Mouse (Mus musculus) testis, adult 2 months (tissue): Measurements from ENCODE around the gene Eif4g1. TPM values are rescaled to one million over a fixed set of nuclear protein-coding genes. Genes with fewer than 3 reads are reported as not detected.

Experiments used
- H3K27ac ChIP-seq: fragments of 200-500 bp; 2 replicates; pipeline ENCODE4 v1.5.1; 2012; ENCODE audit warnings: low read depth, low read length; ENCODE audit not compliant: control insufficient read depth, insufficient read depth
- H3K27me3 ChIP-seq: fragments of 200-500 bp; 2 replicates; pipeline ENCODE4 v1.6.1; 2012; ENCODE audit warnings: mild to moderate bottlenecking, low read length, moderate library complexity; ENCODE audit not compliant: control insufficient read depth, insufficient read depth
- H3K36me3 ChIP-seq: fragments of 200-500 bp; 2 replicates; pipeline ENCODE4 v1.6.1; 2012; ENCODE audit warnings: mild to moderate bottlenecking, low read length; ENCODE audit not compliant: control insufficient read depth, insufficient read depth
- H3K4me1 ChIP-seq: fragments of 200-500 bp; 2 replicates; pipeline ENCODE4 v1.6.1; 2012; ENCODE audit warnings: low read length; ENCODE audit not compliant: control insufficient read depth, insufficient read depth
- H3K4me3 ChIP-seq: fragments of 200-500 bp; 2 replicates; pipeline ENCODE4 v1.5.1; 2012; ENCODE audit warnings: low read depth, mild to moderate bottlenecking, low read length, moderate library complexity, mixed read lengths; ENCODE audit not compliant: control insufficient read depth
- CTCF ChIP-seq: fragments of 200-500 bp; IDR thresholded peaks from 2 replicates; pipeline ENCODE4 v1.5.1; 2012; ENCODE audit warnings: low read depth, mild to moderate bottlenecking, inconsistent platforms, low read length, moderate library complexity; ENCODE audit not compliant: control insufficient read depth, insufficient read depth, insufficient replicate concordance
- POLR2A ChIP-seq: fragments of 200-500 bp; IDR thresholded peaks from 2 replicates; pipeline ENCODE4 v1.6.1; 2012; ENCODE audit warnings: low read depth, mild to moderate bottlenecking, inconsistent platforms, low read length, moderate library complexity; ENCODE audit not compliant: control insufficient read depth
- polyA plus RNA-seq: library from polyadenylated mRNA; depleted of rRNA; stranded (reverse); fragments of >200 nt; gene quantifications from 2 replicates; pipeline ENCODE4 v1.2.3, GENCODE M21; 2012

The Eif4g1 gene
- polyA plus RNA-seq, 1 experiment: 251 TPM

DNA sequence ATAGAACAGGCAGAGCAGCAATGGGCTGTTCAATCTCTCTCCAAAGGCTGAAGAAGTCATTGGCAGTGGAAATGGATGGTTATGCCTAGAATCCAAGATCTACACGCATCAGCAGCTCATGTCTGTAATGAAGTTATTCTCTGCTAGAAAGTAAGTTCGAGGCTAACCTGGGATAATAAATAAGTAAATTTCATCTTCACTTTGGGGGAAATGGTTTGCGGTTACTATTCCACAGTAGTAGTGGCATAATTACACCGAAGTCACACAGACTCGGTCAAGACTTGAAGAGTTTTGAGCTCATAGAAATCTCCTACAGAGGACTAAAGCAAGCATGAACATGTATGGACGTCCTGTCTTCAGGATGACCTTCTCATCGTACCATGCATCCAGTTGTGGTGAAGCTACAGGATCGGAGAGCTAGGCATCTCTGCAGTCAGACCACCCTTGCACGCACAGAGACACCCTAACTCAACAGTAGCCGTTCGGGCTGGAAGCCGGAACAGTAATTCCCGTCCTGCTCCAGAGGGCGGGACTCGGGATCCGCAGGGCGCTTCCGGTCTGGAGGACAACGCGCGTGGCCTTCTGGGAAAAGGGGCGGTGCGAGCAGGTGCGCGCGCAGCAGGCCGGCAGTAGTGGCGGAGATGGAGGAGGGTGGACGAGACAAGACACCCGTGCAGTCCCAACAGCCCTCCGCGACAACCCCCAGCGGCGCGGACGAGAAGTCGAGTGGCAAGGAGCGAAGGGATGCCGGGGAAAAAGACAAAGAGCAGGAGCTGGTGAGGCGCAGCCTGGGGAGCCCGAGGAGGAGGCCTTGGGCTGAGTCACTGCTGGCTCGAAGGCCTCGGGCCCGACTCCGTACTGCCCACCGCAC is 16.8 kb upstream of the Eif4g1 start, which contains the start of gene Psmd2:
Gene Psmd2, plus strand, starts transcription at position 577 of the 871 bp plus-strand sequence.
- H3K4me1 ChIP-seq: no peaks in the 10 kb centered on the region; the same call in 1 of the 2 replicates
- H3K36me3 ChIP-seq: no peaks in the 10 kb centered on the region; the same call in none of the 2 replicates
- H3K27me3 ChIP-seq: no peaks in the 10 kb centered on the region
- TF ChIP-seq POLR2A (peak; percentile 98), CTCF (no peak)
- H3K27ac ChIP-seq: peak within 1 kb of the TSS; percentile 90
- H3K4me3 ChIP-seq: peak within 1 kb of the TSS; percentile 94

DNA sequence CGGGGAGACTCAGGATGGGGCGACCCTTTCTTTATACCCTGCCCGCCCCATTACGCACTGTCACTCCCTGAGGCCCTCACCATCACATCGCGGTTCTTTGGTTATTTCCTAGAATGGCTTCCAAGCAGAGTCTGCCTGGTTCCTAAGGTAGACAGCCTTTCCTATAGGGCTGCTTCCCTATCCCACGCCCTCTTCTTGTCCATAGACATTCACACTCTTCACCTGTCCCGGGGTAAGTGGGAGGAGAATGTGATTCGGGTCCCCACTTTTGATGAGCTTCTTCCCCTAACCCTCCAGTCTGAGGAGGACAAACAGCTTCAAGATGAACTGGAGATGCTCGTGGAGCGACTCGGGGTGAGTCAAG is 16.2 kb upstream of the Eif4g1 start:
- no peaks in the 10 kb centered on the region; the same call in none of the 2 replicates for H3K36me3 ChIP-seq
- H3K27me3 ChIP-seq: no peaks in the 10 kb centered on the region
- no peaks in the 10 kb centered on the region; the same call in 1 of the 2 replicates for H3K4me1 ChIP-seq
- H3K27ac ChIP-seq: peak overlapping the region; percentile 74
- peak overlapping the region; percentile 94 for H3K4me3 ChIP-seq
- TF ChIP-seq CTCF (no peak), POLR2A (no peak)

DNA sequence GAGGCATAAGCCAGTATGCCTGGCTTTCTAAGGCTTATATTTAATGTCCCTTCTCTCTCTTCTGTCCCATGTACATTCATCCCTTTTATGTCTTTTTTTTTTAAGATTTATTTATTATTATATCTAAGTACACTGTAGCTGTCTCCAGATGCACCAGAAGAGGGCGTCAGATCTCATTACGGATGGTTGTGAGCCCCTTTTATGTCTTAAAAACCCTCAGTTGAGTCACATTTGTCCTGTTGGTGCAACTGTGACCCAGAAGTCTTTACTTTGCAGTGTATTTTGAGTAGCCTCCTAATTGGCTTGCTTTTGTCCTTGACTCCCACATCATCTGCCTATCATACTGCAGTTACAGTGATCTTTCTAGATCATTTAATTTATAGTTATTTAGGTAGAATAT is 14.8 kb upstream of the Eif4g1 start:
- Histone ChIP-seq H3K27me3 (no peaks in the 10 kb centered on the region), H3K4me1 (no peaks in the 10 kb centered on the region; the same call in 1 of the 2 replicates), H3K27ac (no peak overlapping the region), H3K4me3 (no peak overlapping the region), H3K36me3 (peaks cover 2% of the 10 kb centered on the region)
- TF ChIP-seq CTCF: no peak
- no peak for TF ChIP-seq POLR2A

DNA sequence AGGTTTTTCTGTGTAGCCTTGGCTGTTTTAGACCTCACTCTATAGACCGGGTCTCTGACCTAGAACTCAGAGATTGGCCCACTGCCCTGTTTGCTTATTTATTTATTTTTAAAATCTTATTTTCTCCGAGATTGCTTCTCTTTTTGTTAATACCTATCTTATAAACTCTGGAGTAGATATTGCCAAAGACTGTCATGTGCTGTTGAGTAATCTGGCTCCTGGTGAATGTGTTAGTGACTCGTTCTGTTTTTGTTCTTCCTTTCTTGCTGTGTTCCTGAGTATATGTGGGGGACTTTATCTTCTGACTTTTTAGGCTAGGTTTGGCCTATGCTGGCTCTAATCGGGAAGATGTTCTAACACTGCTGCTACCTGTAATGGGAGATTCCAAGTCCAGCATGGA is 10.5 kb upstream of the Eif4g1 start:
- no peaks in the 10 kb centered on the region for H3K27me3 ChIP-seq
- H3K4me3 ChIP-seq: no peak overlapping the region
- no peak for TF ChIP-seq POLR2A
- TF ChIP-seq CTCF: no peak
- no peak overlapping the region for H3K27ac ChIP-seq
- H3K4me1 ChIP-seq: no peaks in the 10 kb centered on the region
- H3K36me3 ChIP-seq: peaks cover 2% of the 10 kb centered on the region

DNA sequence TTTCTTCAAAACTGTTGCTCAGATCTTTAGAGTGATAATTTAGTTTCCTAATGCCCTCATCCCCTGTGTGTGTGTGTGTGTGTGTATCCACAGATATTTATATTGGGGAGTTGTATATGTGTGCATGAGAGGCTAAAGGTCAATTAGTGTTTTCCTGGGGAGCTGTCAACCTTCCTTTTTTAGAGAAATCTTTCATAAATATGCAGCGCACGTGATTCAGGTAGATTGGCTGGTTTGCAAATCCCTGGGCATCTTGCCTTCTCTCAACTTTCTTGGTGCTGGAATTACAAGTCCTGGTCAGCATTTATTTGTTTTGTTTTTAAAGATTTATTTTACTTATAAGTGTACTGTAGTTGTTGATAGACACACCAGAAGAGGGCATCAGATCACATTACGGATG is 2.2 kb downstream of the Eif4g1 start:
- TF ChIP-seq POLR2A (no peak), CTCF (no peak)
- no peaks in the 10 kb centered on the region for H3K36me3 ChIP-seq
- no peak overlapping the region for H3K27ac ChIP-seq
- no peak overlapping the region for H3K4me3 ChIP-seq
- no peaks in the 10 kb centered on the region for H3K27me3 ChIP-seq
- H3K4me1 ChIP-seq: peaks cover 9% of the 10 kb centered on the region

DNA sequence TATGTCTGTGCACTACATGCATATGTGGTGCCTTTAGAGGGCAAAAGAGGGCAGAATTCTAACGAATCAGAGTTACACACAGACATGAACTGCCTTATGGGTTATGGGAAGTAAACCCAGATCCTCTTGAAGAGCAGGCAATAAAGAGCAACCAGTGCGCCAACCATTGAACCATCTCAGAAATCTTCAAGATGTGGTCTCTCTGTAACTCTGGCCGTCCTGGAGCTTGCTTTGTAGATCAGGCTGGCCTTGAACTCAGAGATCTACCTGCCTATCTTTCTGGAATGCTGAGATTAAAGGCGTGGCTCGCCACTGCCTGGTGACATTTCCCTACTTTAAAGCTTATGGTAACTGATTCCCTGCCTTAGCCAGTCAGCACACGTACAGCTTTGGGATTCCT is 3.8 kb downstream of the Eif4g1 start:
- TF ChIP-seq CTCF (no peak), POLR2A (no peak)
- peaks cover 1% of the 10 kb centered on the region; the same call in 1 of the 2 replicates for H3K36me3 ChIP-seq
- no peak overlapping the region for H3K27ac ChIP-seq
- H3K4me3 ChIP-seq: no peak overlapping the region
- peaks cover 9% of the 10 kb centered on the region for H3K4me1 ChIP-seq
- H3K27me3 ChIP-seq: no peaks in the 10 kb centered on the region

DNA sequence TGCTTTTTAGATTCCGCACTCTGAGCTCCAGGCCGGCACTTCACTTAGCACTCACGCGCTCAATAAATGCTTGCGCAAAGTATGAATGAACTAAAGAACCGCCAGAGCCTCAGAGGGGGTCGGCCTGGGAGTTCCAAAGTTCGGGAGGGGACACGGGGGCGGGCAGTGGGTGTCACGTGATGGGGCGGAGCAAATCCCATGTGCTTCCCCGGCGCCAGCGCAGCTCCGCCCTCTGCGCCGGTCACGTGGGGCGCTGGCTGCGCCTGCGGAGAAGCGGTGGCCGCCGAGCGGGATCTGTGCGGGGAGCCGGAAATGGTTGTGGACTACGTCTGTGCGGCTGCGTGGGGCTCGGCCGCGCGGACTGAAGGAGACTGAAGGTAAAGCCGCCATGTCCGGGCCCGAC is 4.4 kb downstream of the Eif4g1 start:
- H3K4me1 ChIP-seq: peaks cover 9% of the 10 kb centered on the region
- H3K4me3 ChIP-seq: peak overlapping the region; percentile 89
- no peak overlapping the region for H3K27ac ChIP-seq
- H3K27me3 ChIP-seq: no peaks in the 10 kb centered on the region
- TF ChIP-seq CTCF (no peak), POLR2A (peak; percentile 89)
- H3K36me3 ChIP-seq: peaks cover 1% of the 10 kb centered on the region; the same call in 1 of the 2 replicates
